ENCODE assay signal across 14 mouse cellular contexts in genomic region chr19:41656671-41657070, GRCm38 (mm10).
DNase-seq lines count a peak whose midpoint lies in the region; ATAC-seq lines count a peak whose summit lies in the region.
"Had no signal": no experiment of that assay in that cellular context is flagged by ENCODE, and none has a peak within 500 bp of the region (broad histone marks: within the 10 kb centered on the region; RNA-seq: fewer than 3 reads in every experiment).

No protein-coding gene starts in this region.

- peaks cover 55% of the 10 kb centered on the region for H3K27me3 ChIP-seq in hindbrain, embryonic 13.5 days
- peaks cover 29% of the 10 kb centered on the region for H3K27me3 ChIP-seq in hindbrain, embryonic 11.5 days (ENCODE audit: control insufficient read depth, insufficient read depth, low read length)
- H3K27me3 ChIP-seq in midbrain, embryonic 14.5 days (ENCODE audit: control insufficient read depth, insufficient read depth, low read length) = peaks cover 11% of the 10 kb centered on the region
- peaks cover 30% of the 10 kb centered on the region for H3K27me3 ChIP-seq in midbrain, embryonic 11.5 days (ENCODE audit: control insufficient read depth, insufficient read depth, low read length)

- no peak for DNase-seq in hindbrain, embryonic 11.5 days (ENCODE audit: low spot score)
- peak; percentile 52 for DNase-seq in layer of hippocampus, adult 9-11 months
- DNase-seq in layer of hippocampus, postnatal 14 days (ENCODE audit: low spot score in 2 of 2) = no peak
- no peak for DNase-seq in midbrain, embryonic 14.5 days
- no peak for DNase-seq in midbrain, embryonic 11.5 days (ENCODE audit: low spot score, missing footprints)

- H3K27ac ChIP-seq in hindbrain, embryonic 13.5 days = peak overlapping the region; percentile 31
- no peak overlapping the region for H3K27ac ChIP-seq in hindbrain, embryonic 11.5 days (ENCODE audit: low read depth, low read length)
- H3K27ac ChIP-seq in midbrain, embryonic 14.5 days (replicated peaks; ENCODE audit: low read depth, low read length) = 0 out of 2 replicates have a peak overlapping the region, but pooled peaks have one; percentile 41
- H3K27ac ChIP-seq in midbrain, embryonic 11.5 days (ENCODE audit: low read depth, low read length) = no peak overlapping the region
- H3K27ac ChIP-seq: embryonic facial prominence, embryonic 10.5 days; embryonic facial prominence, embryonic 13.5 days; forebrain, embryonic 12.5 days; forebrain, embryonic 15.5 days; heart, embryonic 15.5 days; hindbrain, embryonic 12.5 days had no signal

- WGBS in hindbrain, embryonic 13.5 days = 85% methylated on average over 14 of the region's 14 CpGs
- 84% methylated on average over 14 of the region's 14 CpGs for WGBS in hindbrain, embryonic 11.5 days
- WGBS in midbrain, embryonic 14.5 days = 71% methylated on average over 14 of the region's 14 CpGs
- WGBS in midbrain, embryonic 11.5 days = 68% methylated on average over 14 of the region's 14 CpGs

- H3K4me1 ChIP-seq in hindbrain, embryonic 13.5 days (replicated peaks) = peaks cover 95% of the 10 kb centered on the region
- peaks cover 23% of the 10 kb centered on the region for H3K4me1 ChIP-seq in hindbrain, embryonic 11.5 days (replicated peaks; ENCODE audit: control insufficient read depth, insufficient read depth, low read length)
- H3K4me1 ChIP-seq in midbrain, embryonic 14.5 days (ENCODE audit: control insufficient read depth, insufficient read depth, low read length) = peaks cover 62% of the 10 kb centered on the region
- H3K4me1 ChIP-seq in midbrain, embryonic 11.5 days (ENCODE audit: control insufficient read depth, insufficient read depth, low read length) = peaks cover 42% of the 10 kb centered on the region
- H3K4me1 ChIP-seq: heart, embryonic 12.5 days; heart, embryonic 15.5 days had no signal

- no peak overlapping the region for H3K9ac ChIP-seq in hindbrain, embryonic 13.5 days
- no peak overlapping the region for H3K9ac ChIP-seq in hindbrain, embryonic 11.5 days (ENCODE audit: low read depth, low read length)
- H3K9ac ChIP-seq in midbrain, embryonic 14.5 days (replicated peaks; ENCODE audit: low read length) = no peak overlapping the region
- H3K9ac ChIP-seq in midbrain, embryonic 11.5 days (ENCODE audit: low read length) = no peak overlapping the region
- H3K9ac ChIP-seq: embryonic facial prominence, embryonic 13.5 days; forebrain, embryonic 12.5 days; forebrain, embryonic 15.5 days; heart, embryonic 12.5 days; heart, embryonic 15.5 days; hindbrain, embryonic 12.5 days had no signal

- no peaks in the 10 kb centered on the region for H3K9me3 ChIP-seq in hindbrain, embryonic 13.5 days
- no peaks in the 10 kb centered on the region for H3K9me3 ChIP-seq in hindbrain, embryonic 11.5 days (ENCODE audit: control insufficient read depth, low read length)
- H3K9me3 ChIP-seq in midbrain, embryonic 14.5 days (ENCODE audit: control insufficient read depth, low read length) = no peaks in the 10 kb centered on the region
- H3K9me3 ChIP-seq in midbrain, embryonic 11.5 days (ENCODE audit: control insufficient read depth, low read length) = no peaks in the 10 kb centered on the region
- H3K9me3 ChIP-seq: embryonic facial prominence, embryonic 10.5 days; embryonic facial prominence, embryonic 13.5 days; forebrain, embryonic 12.5 days; forebrain, embryonic 15.5 days; heart, embryonic 12.5 days; heart, embryonic 15.5 days; hindbrain, embryonic 12.5 days had no signal

- H3K36me3 ChIP-seq in hindbrain, embryonic 13.5 days = no peaks in the 10 kb centered on the region
- H3K36me3 ChIP-seq in hindbrain, embryonic 11.5 days (ENCODE audit: control insufficient read depth, insufficient read depth, low read length) = no peaks in the 10 kb centered on the region
- no peaks in the 10 kb centered on the region for H3K36me3 ChIP-seq in midbrain, embryonic 14.5 days (ENCODE audit: control insufficient read depth, insufficient read depth, low read length)
- no peaks in the 10 kb centered on the region for H3K36me3 ChIP-seq in midbrain, embryonic 11.5 days (ENCODE audit: control insufficient read depth, insufficient read depth, low read length)
- H3K36me3 ChIP-seq: embryonic facial prominence, embryonic 10.5 days; embryonic facial prominence, embryonic 13.5 days; forebrain, embryonic 12.5 days; forebrain, embryonic 15.5 days; heart, embryonic 12.5 days; heart, embryonic 15.5 days; hindbrain, embryonic 12.5 days had no signal

- H3K4me2 ChIP-seq in hindbrain, embryonic 13.5 days = no peak overlapping the region
- no peak overlapping the region for H3K4me2 ChIP-seq in hindbrain, embryonic 11.5 days (replicated peaks; ENCODE audit: low read depth, low read length)
- no peak overlapping the region for H3K4me2 ChIP-seq in midbrain, embryonic 14.5 days (ENCODE audit: low read length)
- H3K4me2 ChIP-seq in midbrain, embryonic 11.5 days = no peak overlapping the region
- H3K4me2 ChIP-seq: embryonic facial prominence, embryonic 13.5 days; forebrain, embryonic 15.5 days; heart, embryonic 12.5 days; heart, embryonic 15.5 days had no signal

- H3K4me3 ChIP-seq in hindbrain, embryonic 13.5 days = no peak overlapping the region
- H3K4me3 ChIP-seq in hindbrain, embryonic 11.5 days (ENCODE audit: low read depth, low read length) = no peak overlapping the region
- H3K4me3 ChIP-seq in midbrain, embryonic 14.5 days (replicated peaks; ENCODE audit: low read depth, low read length) = no peak overlapping the region
- no peak overlapping the region for H3K4me3 ChIP-seq in midbrain, embryonic 11.5 days (ENCODE audit: low read depth, low read length)
- H3K4me3 ChIP-seq: embryonic facial prominence, embryonic 10.5 days; embryonic facial prominence, embryonic 13.5 days; erythroblast, embryonic 14.5 days; forebrain, embryonic 12.5 days; forebrain, embryonic 15.5 days; heart, embryonic 12.5 days; heart, embryonic 15.5 days; hindbrain, embryonic 12.5 days had no signal

- no peak for ATAC-seq in hindbrain, embryonic 13.5 days (ENCODE audit: low FRiP score)
- ATAC-seq in hindbrain, embryonic 11.5 days (ENCODE audit: low FRiP score) = no peak
- ATAC-seq in midbrain, embryonic 14.5 days (ENCODE audit: low FRiP score, low TSS enrichment) = no peak
- no peak for ATAC-seq in midbrain, embryonic 11.5 days (ENCODE audit: low FRiP score)

Comparison
In these comparisons a context has a peak if more than half of its experiments do, and no peak if none do; other contexts are left out.
1. H3K27ac ChIP-seq: peak in hindbrain, embryonic 13.5 days (single experiment) and midbrain, embryonic 14.5 days (single experiment); none in hindbrain, embryonic 11.5 days (single experiment) and midbrain, embryonic 11.5 days (single experiment).